Mouse (Mus musculus): ENCODE measurements around the gene Actn4.
A peak's percentile ranks its signal among the peaks of the same experiment; 100 is the strongest.
"Not testable (repeated sequence)": the region's sequence is repeated elsewhere in the genome, so short reads cannot be mapped to it uniquely, and the experiment has no call there.

The Actn4 gene

DNA sequence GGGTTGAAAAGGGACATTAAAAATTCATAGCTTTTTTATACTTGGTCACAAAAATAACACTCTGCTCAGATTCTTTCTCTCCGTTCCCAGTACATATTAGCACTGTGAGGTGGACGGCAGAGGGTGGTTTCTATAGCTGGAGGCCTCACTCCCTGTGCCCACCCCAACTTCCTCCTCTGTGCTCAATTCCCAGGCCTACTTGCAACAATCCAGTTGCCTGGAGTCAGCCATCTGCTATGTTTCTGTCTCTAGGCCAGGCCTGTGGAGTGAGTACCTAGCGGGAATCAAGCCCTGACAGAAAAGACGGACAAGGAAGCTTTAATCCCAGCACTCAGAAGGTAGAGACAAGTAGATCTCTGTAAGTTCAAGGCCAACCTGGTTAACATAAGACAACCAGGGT lies 39.5 kb downstream of the Actn4 start:
- peak; percentile 40 to 51 for DNase-seq

DNA sequence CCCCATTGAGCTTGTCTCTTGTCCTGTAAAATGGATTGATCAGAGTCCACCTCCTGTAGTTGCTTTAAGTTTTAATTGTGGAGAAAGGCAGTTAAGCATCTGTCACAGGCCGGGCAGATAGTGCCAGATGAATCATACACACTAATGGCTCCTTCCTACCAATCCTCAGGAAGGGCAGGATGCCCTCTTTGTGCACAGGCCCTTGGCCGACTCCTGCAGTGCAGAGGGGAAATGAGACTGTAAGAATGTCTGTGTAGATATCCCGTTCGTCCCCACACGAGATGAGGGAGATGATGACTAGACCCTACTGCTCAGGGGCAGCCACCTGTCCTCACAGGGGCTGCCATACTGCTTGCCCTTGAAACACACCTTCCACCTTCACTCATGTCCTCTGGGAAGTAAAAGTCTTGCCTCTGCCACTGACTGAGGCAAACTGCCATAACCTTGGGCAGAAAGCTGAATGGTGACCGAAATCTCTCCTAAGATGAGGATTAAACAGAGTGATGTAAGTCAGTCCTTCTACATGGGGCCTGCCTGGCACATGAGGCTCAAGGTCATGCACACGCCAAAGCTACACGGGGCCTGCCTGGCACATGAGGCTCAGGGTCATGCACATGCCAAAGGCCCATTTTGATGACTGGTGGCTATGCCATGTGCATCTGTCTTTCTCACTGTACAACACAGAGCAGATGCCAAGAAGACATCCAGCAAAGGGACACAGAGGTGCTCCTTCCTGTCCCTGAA lies 40.2 kb downstream of the Actn4 start:
- peak; percentile 35 to 48 for DNase-seq

DNA sequence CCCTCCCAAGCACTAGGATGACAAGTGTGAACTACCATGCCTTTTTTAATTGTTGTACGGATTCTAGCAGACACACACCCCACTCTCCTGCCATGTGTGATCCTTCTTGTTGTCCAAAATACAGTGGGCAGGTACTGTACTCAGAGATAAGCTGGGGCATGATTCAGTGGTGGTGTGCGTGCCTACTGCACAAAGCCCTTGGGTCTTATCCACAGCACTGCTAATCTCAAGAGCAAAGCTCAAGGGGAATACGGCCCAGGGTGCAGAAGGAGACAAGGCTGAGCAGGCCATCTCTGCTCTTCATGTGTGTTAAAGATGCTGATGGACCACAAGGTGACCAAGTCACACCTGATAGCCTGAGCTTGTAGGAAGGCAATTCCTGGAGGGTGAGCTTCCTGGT lies 41.0 kb downstream of the Actn4 start:
- DNase-seq = no peak

GRCm38 (mm10) chr7:28919815-28920214 lies 42.3 kb downstream of the Actn4 start:
- peak; percentile 66 to 77 for DNase-seq

DNA sequence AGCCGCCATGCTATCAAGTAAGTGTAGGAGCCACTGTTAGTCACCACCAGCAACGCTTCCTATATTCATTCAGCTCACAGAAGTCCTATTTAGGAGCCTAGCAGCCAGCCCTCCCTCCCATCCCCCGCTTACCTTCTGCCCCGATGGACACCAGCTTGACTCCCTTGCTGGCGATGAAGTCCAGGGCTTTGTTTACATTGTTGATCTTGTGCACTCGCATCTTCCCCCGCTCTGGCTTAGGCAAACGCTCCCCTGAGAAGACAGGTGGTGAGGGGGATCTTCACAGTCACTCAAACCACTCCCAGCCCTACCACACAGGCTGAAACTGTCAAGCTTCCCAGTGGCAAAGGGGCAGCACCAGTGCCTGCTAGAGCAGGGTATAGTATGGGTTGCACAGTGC lies 43.6 kb downstream of the Actn4 start:
- DNase-seq = no peak

DNA sequence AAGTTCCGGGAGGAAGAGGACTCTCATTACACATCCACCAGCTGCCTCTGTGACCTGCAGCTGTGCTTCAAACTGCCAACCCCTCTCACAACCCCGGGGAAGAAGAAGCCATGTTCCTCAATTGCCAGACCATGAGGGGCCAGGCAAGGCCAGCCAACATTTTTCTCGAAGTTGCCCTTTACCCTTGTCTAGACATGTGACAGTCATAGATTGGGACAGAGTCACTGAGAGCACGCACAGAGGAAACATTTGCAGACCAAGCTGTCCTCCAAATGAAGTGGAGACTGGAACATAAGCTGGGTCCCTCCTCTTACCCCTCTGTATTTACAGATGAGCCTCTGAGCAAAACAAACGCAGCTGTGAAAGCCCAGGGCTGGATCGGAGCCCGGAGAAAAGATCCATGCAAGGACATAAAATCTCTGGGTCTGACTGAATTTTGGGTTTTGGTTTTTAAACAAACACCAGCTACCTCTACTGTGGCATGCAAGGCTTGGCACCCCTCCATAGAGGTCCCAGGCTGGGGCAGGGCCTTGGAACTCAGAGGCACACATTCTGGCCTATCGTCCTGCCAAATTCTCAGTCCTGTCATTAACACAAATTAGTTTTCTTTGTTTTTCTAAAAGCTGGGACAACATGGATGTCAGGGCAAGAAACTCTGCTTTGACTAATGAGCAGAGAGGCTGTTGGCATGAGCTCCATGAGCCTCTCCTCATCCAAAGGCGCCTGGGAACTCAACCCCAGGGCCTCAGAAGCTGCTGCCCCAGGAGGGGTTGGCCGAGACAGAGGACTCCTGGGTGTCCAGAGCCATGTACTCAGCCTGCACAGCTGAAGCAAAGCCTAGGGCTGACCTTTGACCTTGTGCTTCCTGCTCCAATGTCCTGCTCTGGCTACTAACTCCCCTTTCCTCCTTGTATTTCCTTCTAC lies 44.4 kb downstream of the Actn4 start:
- peak; percentile 40 to 50 for DNase-seq

- no peak for DNase-seq
Measured at GRCm38 (mm10) chr7:28916491-28916890, 45.6 kb downstream of the Actn4 start.

DNA sequence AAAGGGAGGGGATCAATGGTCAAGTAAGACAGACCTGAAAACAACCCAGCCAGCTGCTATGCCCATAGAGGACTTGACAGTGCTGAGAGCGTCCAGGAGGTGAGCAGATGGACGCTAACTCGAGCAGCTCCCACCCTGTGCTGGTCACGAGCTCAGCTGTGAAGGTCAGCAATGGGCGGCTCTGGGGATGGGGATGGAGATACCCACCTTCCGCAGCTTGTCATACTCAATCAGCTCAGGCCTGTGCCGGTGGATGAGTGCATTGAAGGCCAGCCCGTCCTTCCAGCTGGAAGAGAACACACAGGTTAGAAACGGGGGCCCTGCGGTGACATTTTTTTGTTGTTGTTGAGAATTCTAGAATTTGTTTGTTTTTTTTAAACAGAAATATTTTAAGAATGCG lies 49.0 kb downstream of the Actn4 start:
- no peak for DNase-seq

GRCm38 (mm10) chr7:28911632-28912031 lies 50.5 kb downstream of the Actn4 start:
- DNase-seq = no peak

GRCm38 (mm10) chr7:28907195-28907594 lies 54.9 kb downstream of the Actn4 start:
- DNase-seq = no peak

- no peak for DNase-seq
Measured at GRCm38 (mm10) chr7:28903778-28904177, 58.4 kb downstream of the Actn4 start.

DNA sequence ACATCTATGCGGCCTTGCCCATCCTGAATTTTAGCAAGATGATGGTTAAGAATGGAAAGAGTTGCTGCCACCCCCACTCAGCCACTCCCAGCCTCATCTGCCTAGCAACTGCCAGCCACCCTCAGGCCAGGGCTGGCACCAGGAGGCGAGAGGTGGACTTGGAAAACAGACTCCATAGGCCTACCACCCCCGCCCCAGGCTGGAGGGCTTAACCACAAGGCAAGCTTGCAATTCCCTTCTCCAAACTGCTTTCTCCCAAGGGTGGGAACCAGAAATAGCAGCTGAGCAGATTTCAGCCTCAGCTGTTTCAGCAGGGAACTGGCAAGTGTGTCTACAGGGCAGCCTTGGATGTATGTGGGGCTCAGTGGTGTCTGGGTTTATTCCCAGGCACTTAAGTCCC lies 59.3 kb downstream of the Actn4 start:
- peak in 1 of 2 experiments; percentile 30 for DNase-seq

DNA sequence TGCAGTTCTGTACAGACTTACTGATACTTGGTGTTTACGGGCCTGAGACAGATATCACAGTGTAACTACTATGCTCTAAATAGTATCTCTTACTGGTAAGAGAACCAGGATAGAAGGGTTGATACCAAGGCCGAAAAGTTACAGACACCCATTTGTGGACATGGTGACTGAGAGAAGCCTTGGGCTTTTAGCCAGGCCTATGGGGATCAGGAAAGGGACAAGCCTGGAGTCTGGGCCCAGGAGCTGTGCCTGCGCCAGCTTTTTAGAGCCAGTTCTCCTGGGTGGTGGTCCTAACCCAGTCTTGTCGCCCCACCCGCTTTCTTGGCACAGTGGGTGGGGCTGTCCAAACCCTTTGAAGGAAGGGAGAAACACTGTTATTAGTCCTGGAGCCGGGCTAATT lies 60.0 kb downstream of the Actn4 start:
- DNase-seq = no peak

- DNase-seq = no peak
Measured at GRCm38 (mm10) chr7:28901311-28902125, 60.6 kb downstream of the Actn4 start.

GRCm38 (mm10) chr7:28899972-28900371 lies 62.2 kb downstream of the Actn4 start:
- no peak for DNase-seq

- no peak for DNase-seq
Measured at GRCm38 (mm10) chr7:28897661-28898060, 64.5 kb downstream of the Actn4 start.

GRCm38 (mm10) chr7:28894942-28895341 lies 67.2 kb downstream of the Actn4 start:
- peak in 1 of 2 experiments; percentile 2 for DNase-seq

DNA sequence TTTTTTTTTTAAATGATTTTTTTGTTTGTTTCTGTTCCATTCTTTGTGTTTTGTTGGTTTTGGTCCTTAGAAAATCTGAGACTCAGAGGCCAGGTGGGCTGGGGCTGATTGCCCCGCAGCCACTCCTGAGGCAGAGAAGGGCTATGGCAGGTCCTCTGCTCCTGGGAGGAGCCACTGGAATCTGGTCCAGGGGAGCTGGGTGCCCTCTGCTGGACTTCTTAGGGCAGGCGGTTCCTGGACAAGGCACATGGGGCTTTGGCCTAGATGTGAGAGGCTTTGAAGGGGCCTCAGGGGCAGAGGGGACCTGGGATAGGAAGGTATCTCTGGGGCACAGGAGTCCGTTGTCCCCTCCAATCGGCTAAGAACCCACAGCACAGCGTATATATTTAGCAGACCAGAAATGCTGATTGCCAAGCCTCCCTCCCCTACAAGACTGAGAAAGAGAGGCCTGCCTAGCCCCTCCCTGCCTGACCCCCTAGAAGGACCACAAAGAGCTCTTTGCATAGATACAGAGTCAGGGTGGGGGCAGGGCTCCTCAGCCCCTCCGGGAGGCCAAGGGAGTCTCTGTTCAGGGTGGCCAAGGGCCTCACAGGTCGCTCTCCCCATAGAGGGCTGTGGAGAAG lies 68.4 kb downstream of the Actn4 start:
- DNase-seq = peak; percentile 51 to 59

- DNase-seq = peak in 1 of 2 experiments; percentile 7
Measured at GRCm38 (mm10) chr7:28892601-28893000, 69.5 kb downstream of the Actn4 start.

GRCm38 (mm10) chr7:28888701-28889161 lies 73.4 kb downstream of the Actn4 start:
- peak; percentile 51 to 69 for DNase-seq

GRCm38 (mm10) chr7:28886486-28886885 lies 75.7 kb downstream of the Actn4 start:
- DNase-seq = no peak

DNA sequence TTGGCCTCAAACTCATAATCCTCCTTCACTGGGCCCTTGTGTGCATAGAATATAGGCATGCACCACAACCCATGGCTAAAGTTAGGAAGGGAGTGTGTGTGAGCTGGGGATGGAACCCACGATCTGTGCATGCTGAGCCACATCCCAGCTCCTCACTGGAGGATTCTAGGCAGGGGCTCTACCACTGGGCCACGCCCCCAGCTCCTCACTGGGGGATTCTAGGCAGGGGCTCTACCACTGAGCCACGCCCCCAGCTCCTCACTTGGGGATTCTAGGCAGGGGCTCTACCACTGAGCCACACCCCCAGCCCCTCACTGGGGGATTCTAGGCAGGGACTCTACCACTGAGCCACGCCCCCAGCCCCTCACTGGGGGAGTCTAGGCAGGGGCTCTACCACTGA lies 78.4 kb downstream of the Actn4 start:
- not testable (repeated sequence) for DNase-seq
